Mouse (Mus musculus): ENCODE results near the gene Vrk1. TPM values are rescaled to one million over a fixed set of nuclear protein-coding genes. Genes with fewer than 3 reads are reported as not detected.
A peak's percentile ranks its signal among the peaks of the same experiment; 100 is the strongest.

The Vrk1 gene
- total and polyA plus RNA-seq, 3 experiments = 87.0 to 144 (median 101) TPM

DNA sequence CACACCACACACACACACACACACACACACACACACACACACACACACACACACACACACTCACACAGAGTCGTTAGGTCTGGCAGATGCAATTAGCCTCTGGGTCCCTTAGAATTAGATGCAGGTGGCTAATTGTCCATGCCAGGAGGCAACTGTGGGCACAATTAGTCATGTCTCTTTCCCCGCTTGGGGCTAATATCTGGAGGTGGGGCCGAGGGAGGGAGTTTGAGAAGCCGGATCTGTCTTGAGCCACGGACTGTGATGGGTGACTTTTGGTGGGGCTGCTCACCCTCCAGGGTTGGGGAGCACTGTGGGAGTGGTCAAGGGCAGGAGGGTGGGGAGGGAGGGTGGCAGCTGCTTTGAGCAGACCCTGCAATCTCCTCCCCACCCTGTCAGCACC is 35.9 kb upstream of the Vrk1 start:
- no peak for TF ChIP-seq NELFE (IDR thresholded peaks at IDR 0.05; ENCODE audit: low read depth, low read length)
- TF ChIP-seq SIN3A (IDR thresholded peaks at IDR 0.05; ENCODE audit: low read length) = no peak
- TF ChIP-seq ZMIZ1 (IDR thresholded peaks at IDR 0.05; ENCODE audit: low read depth, low read length) = no peak
- no peak for TF ChIP-seq TCF12 (IDR thresholded peaks at IDR 0.05; ENCODE audit: low read depth, low read length)
- peaks cover 0 to 2% of the 10 kb centered on the region in 2 experiments; a peak in 1 of 4 replicates for H3K27me3 ChIP-seq (ENCODE audit: control insufficient read depth in 1 of 2, insufficient read depth in 2 of 2, low read length in 2 of 2)
- no peak overlapping the region for H3K27ac ChIP-seq (ENCODE audit: control insufficient read depth, low read depth, low read length)
- H3K4me1 ChIP-seq (ENCODE audit: control insufficient read depth in 1 of 2, insufficient read depth in 2 of 2, low read length in 2 of 2) = no peaks in the 10 kb centered on the region
- no peak overlapping the region for H3K4me3 ChIP-seq (ENCODE audit: control insufficient read depth in 1 of 2, insufficient read depth in 1 of 2, low read depth in 2 of 2, low read length in 2 of 2)
- no peak for DNase-seq (ENCODE audit: low read depth, low spot score)
- no peak overlapping the region for H3K9ac ChIP-seq (ENCODE audit: control insufficient read depth, low read depth, low read length, poor library complexity, severe bottlenecking)
- H3K79me2 ChIP-seq (ENCODE audit: control insufficient read depth, insufficient read depth, low read length, poor library complexity) = no peaks in the 10 kb centered on the region
- no peaks in the 10 kb centered on the region for H3K36me3 ChIP-seq (ENCODE audit: control insufficient read depth in 1 of 2, insufficient read depth in 2 of 2, low read length in 2 of 2)
- H3K9me3 ChIP-seq (replicated peaks; ENCODE audit: insufficient read depth, low read length) = no peaks in the 10 kb centered on the region

DNA sequence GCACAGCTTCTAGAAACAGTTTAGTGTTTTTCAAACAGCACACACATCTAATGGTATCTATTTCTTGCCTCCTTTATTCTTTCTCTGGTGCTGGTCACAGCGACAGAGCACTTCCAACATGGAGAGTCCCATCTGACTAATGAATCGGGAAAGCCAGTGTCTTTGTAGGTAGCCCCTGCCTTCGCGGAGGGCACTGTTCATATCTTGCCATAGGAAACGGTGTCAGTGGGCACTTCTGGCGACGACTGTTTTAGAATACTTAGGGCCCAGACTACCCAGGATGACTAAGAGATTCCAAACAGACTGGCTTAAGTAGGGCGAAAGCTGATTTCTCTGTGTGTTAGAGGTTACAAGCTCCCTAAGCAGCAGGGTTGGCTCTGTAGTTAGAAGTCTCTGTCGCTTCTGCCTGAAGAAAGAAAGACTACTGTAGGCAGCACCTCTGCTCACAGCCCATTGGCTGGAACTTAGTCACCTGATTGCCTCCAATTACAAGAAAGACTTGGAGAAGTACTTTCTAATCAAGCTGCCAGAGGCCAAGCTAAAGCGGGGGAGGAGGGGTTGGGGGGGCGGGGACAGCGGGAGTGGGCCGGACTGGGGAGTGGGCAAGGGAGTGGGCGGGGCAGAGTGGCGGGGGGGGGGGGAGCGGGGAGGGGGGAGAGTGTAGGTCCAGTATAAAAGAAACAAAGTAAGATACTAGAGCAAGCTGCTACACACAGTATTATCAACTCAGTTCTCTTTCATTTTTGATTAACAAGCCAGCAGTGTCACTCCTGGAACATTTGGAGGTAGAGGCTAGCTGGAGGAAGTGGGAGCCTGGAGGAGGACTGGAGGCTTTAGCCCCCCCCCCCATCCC is 28.7 kb upstream of the Vrk1 start:
- H3K27ac ChIP-seq (ENCODE audit: control insufficient read depth, low read depth, low read length) = peak overlapping the region; percentile 58
- H3K9ac ChIP-seq (ENCODE audit: control insufficient read depth, low read depth, low read length, poor library complexity, severe bottlenecking) = peak overlapping the region; percentile 61
- H3K79me2 ChIP-seq (ENCODE audit: control insufficient read depth, insufficient read depth, low read length, poor library complexity) = no peaks in the 10 kb centered on the region
- no peaks in the 10 kb centered on the region for H3K27me3 ChIP-seq (ENCODE audit: control insufficient read depth in 1 of 2, insufficient read depth in 2 of 2, low read length in 2 of 2)
- H3K4me3 ChIP-seq (ENCODE audit: control insufficient read depth in 1 of 2, insufficient read depth in 1 of 2, low read depth in 2 of 2, low read length in 2 of 2) = peak overlapping the region; percentile 46 to 81
- DNase-seq (ENCODE audit: low read depth, low spot score) = peak; percentile 93
- no peaks in the 10 kb centered on the region for H3K9me3 ChIP-seq (replicated peaks; ENCODE audit: insufficient read depth, low read length)
- no peaks in the 10 kb centered on the region for H3K36me3 ChIP-seq (ENCODE audit: control insufficient read depth in 1 of 2, insufficient read depth in 2 of 2, low read length in 2 of 2)
- no peaks in the 10 kb centered on the region; a peak in 1 of 4 replicates for H3K4me1 ChIP-seq (ENCODE audit: control insufficient read depth in 1 of 2, insufficient read depth in 2 of 2, low read length in 2 of 2)
- TF ChIP-seq RCOR1 (IDR thresholded peaks at IDR 0.05; ENCODE audit: low read depth, low read length) = no peak
- TF ChIP-seq KAT2A (conservative IDR thresholded peaks at IDR 0.05; ENCODE audit: low read depth, low read length) = no peak
- TF ChIP-seq TBP (IDR thresholded peaks at IDR 0.05; ENCODE audit: low read depth, low read length) = peak; percentile 84
- peak; percentile 74 for TF ChIP-seq NELFE (IDR thresholded peaks at IDR 0.05; ENCODE audit: low read depth, low read length)
- TF ChIP-seq SMC3 (IDR thresholded peaks at IDR 0.05; ENCODE audit: low read depth, low read length) = no peak
- no peak; the same call in 1 of the 2 replicates for TF ChIP-seq ELF1 (IDR thresholded peaks at IDR 0.05; ENCODE audit: low read depth, low read length)
- no peak for TF ChIP-seq NRF1 (IDR thresholded peaks at IDR 0.05; ENCODE audit: insufficient read depth, low read depth, low read length, poor library complexity, severe bottlenecking)
- TF ChIP-seq MAX (IDR thresholded peaks at IDR 0.05; ENCODE audit: low read length) = peak; percentile 47; the same call in 1 of the 2 replicates
- TF ChIP-seq CHD1 (IDR thresholded peaks at IDR 0.05; ENCODE audit: low read depth, low read length) = no peak
- TF ChIP-seq MYC (IDR thresholded peaks at IDR 0.05; ENCODE audit: low read depth, low read length) = no peak
- TF ChIP-seq CHD2 (IDR thresholded peaks at IDR 0.05; ENCODE audit: low read length) = no peak
- TF ChIP-seq POLR2A (IDR thresholded peaks at IDR 0.05; ENCODE audit: control insufficient read depth in 1 of 2, insufficient read depth in 1 of 2, low read depth in 1 of 2, low read length in 2 of 2, poor library complexity in 1 of 2) = peak in 1 of 2 experiments; percentile 81; a peak in 2 of 4 replicates
- TF ChIP-seq MYB (IDR thresholded peaks at IDR 0.05; ENCODE audit: low read depth, low read length) = no peak
- no peak for TF ChIP-seq HCFC1 (IDR thresholded peaks at IDR 0.05; ENCODE audit: low read depth, low read length)
- TF ChIP-seq MAZ (IDR thresholded peaks at IDR 0.05; ENCODE audit: low read depth, low read length) = peak; percentile 45; the same call in 1 of the 2 replicates
- TF ChIP-seq GATA1 (IDR thresholded peaks at IDR 0.05; ENCODE audit: low read depth, low read length) = no peak
- TF ChIP-seq ZMIZ1 (IDR thresholded peaks at IDR 0.05; ENCODE audit: low read depth, low read length) = peak; percentile 75
- TF ChIP-seq TAL1 (IDR thresholded peaks at IDR 0.05; ENCODE audit: low read length) = no peak
- peak; percentile 34; the same call in 1 of the 2 replicates for TF ChIP-seq SIN3A (IDR thresholded peaks at IDR 0.05; ENCODE audit: low read length)
- no peak for TF ChIP-seq EP300 (IDR thresholded peaks at IDR 0.05; ENCODE audit: low read depth in 1 of 2, low read length in 2 of 2)
- no peak for TF ChIP-seq E2F4 (IDR thresholded peaks at IDR 0.05; ENCODE audit: borderline replicate concordance, low read depth, low read length)
- TF ChIP-seq MAFK (IDR thresholded peaks at IDR 0.05; ENCODE audit: borderline replicate concordance, low read depth, low read length) = no peak
- no peak for TF ChIP-seq CTCF (IDR thresholded peaks at IDR 0.05 in 2 of 3, conservative IDR thresholded peaks at IDR 0.05 in 1 of 3; ENCODE audit: control insufficient read depth in 1 of 3, insufficient read depth in 1 of 3, low read depth in 2 of 3, low read length in 3 of 3, poor library complexity in 1 of 3, severe bottlenecking in 1 of 3)
- TF ChIP-seq MEF2A (IDR thresholded peaks at IDR 0.05; ENCODE audit: extremely low read depth, insufficient replicate concordance, low read depth, low read length, poor library complexity, severe bottlenecking) = no peak
- TF ChIP-seq ETS1 (IDR thresholded peaks at IDR 0.05; ENCODE audit: low read depth, low read length) = no peak
- TF ChIP-seq POLR2AphosphoS5 (IDR thresholded peaks at IDR 0.05; ENCODE audit: borderline replicate concordance, low read depth, low read length) = no peak
- TF ChIP-seq USF2 (IDR thresholded peaks at IDR 0.05; ENCODE audit: borderline replicate concordance in 1 of 2, insufficient read depth in 1 of 2, low read depth in 1 of 2, low read length in 2 of 2) = peak in 1 of 2 experiments; percentile 60; a peak in 1 of 4 replicates
- TF ChIP-seq ZC3H11A (IDR thresholded peaks at IDR 0.05; ENCODE audit: low read depth, low read length) = no peak
